Mouse (Mus musculus): ENCODE results near the gene Lrfn4. TPM values are rescaled to one million over a fixed set of nuclear protein-coding genes. Genes with fewer than 3 reads are reported as not detected.

The Lrfn4 gene
- total and polyA plus RNA-seq, 3 experiments = 0.49 to 0.54 TPM; not detected in 1

GRCm38 (mm10) chr19:4567665-4568064, 47.8 kb downstream of the Lrfn4 start:
- Histone ChIP-seq H3K4me1 (ENCODE audit: insufficient read depth, low read depth, low read length) (no peaks in the 10 kb centered on the region), H3K36me3 (replicated peaks) (no peaks in the 10 kb centered on the region), H3K4me3 (ENCODE audit: low read depth, low read length) (no peak overlapping the region), H3K27me3 (ENCODE audit: insufficient read depth, low read length) (peaks cover 7% of the 10 kb centered on the region), H3K9me3 (replicated peaks) (no peaks in the 10 kb centered on the region)
- TF ChIP-seq GATA1 (IDR thresholded peaks at IDR 0.05; ENCODE audit: borderline replicate concordance, low read length) (no peak), POLR2AphosphoS5 (IDR thresholded peaks at IDR 0.05; ENCODE audit: insufficient replicate concordance, low read depth, low read length) (no peak), CTCF (IDR thresholded peaks at IDR 0.05; ENCODE audit: low read depth, low read length) (no peak), TAL1 (conservative IDR thresholded peaks at IDR 0.05; ENCODE audit: low read depth, low read length) (no peak), GATA2 (IDR thresholded peaks at IDR 0.05; ENCODE audit: borderline replicate concordance, low read depth, low read length) (no peak)
- DNase-seq (ENCODE audit: low spot score) (no peak), ATAC-seq (ENCODE audit: extremely low read depth, insufficient number of reproducible peaks, low FRiP score, poor library complexity, severe bottlenecking) (no peak)

DNA sequence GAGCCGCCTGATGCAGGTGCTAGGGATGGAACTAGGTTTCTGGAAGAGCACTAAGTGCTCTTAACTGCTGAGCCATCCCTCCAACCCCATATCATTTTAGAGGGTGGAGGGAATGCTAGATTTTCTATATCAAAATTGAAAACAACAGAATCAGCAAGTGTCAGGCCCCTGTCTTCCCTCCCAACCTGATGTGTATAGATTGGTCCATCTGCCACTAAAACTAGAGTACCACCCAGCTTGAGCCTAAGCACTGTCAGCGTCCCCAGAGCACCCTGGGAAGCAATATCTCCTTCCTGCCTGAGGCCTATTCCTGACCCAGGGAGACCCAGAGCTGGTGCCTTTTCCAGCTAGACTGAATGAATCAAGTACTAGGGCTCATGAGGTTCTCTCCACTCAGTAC, 48.6 kb downstream of the Lrfn4 start:
- Histone ChIP-seq H3K9me3 (replicated peaks) (no peaks in the 10 kb centered on the region), H3K36me3 (replicated peaks) (no peaks in the 10 kb centered on the region), H3K4me3 (ENCODE audit: low read depth, low read length) (no peak overlapping the region), H3K4me1 (ENCODE audit: insufficient read depth, low read depth, low read length) (no peaks in the 10 kb centered on the region), H3K27me3 (ENCODE audit: insufficient read depth, low read length) (peaks cover 7% of the 10 kb centered on the region)
- ATAC-seq (ENCODE audit: extremely low read depth, insufficient number of reproducible peaks, low FRiP score, poor library complexity, severe bottlenecking) (no peak), DNase-seq (ENCODE audit: low spot score) (no peak)
- TF ChIP-seq GATA2 (IDR thresholded peaks at IDR 0.05; ENCODE audit: borderline replicate concordance, low read depth, low read length) (no peak), POLR2AphosphoS5 (IDR thresholded peaks at IDR 0.05; ENCODE audit: insufficient replicate concordance, low read depth, low read length) (no peak), TAL1 (conservative IDR thresholded peaks at IDR 0.05; ENCODE audit: low read depth, low read length) (no peak), GATA1 (IDR thresholded peaks at IDR 0.05; ENCODE audit: borderline replicate concordance, low read length) (no peak), CTCF (IDR thresholded peaks at IDR 0.05; ENCODE audit: low read depth, low read length) (no peak)

DNA sequence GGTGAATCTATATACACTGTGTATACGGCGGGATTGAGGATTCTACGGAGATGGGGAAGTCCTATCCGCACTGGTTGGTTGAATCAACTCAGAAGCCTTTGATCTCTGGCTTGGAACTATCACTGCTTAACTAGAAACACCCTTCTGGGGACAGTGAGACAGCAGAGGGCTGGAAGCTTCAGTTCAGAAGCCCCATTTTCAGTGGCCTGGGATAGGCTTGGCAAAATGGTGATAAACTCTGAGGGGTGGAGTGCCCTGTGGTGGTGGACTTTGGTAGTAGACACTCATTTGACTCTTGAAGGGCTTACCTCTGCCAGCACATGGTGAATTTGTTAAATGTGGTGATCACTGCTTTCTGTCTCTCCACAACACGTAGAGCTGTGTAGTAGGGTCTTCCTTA, 49.8 kb downstream of the Lrfn4 start:
- no peak for DNase-seq (ENCODE audit: low spot score)
- H3K4me1 ChIP-seq (ENCODE audit: insufficient read depth, low read depth, low read length) = no peaks in the 10 kb centered on the region
- no peak for ATAC-seq (ENCODE audit: extremely low read depth, insufficient number of reproducible peaks, low FRiP score, poor library complexity, severe bottlenecking)
- H3K27me3 ChIP-seq (ENCODE audit: insufficient read depth, low read length) = peaks cover 7% of the 10 kb centered on the region
- TF ChIP-seq GATA1 (IDR thresholded peaks at IDR 0.05; ENCODE audit: borderline replicate concordance, low read length) = no peak
- TF ChIP-seq CTCF (IDR thresholded peaks at IDR 0.05; ENCODE audit: low read depth, low read length) = no peak
- no peak overlapping the region for H3K4me3 ChIP-seq (ENCODE audit: low read depth, low read length)
- H3K9me3 ChIP-seq (replicated peaks) = no peaks in the 10 kb centered on the region
- H3K36me3 ChIP-seq (replicated peaks) = no peaks in the 10 kb centered on the region

Other genes starting within 250 kb of the Lrfn4 start
- 98.7 and 106 TPM in 2 replicates for gene Kdm2a, start 217.4 kb downstream of the Lrfn4 start, total RNA-seq (2014; fragmentation: Nextera tagmentation)
- gene Kdm2a, start 217.4 kb downstream of the Lrfn4 start, total RNA-seq (2017) = 70.2 and 73.9 TPM in 2 replicates
- 46.1 and 48.4 TPM in 2 replicates for gene Kdm2a, start 217.4 kb downstream of the Lrfn4 start, polyA plus RNA-seq (2012)
- 2.0 and 2.6 TPM in 2 replicates for gene Rhod, start 176.2 kb downstream of the Lrfn4 start, total RNA-seq (2014; fragmentation: Nextera tagmentation)
- gene Rhod, start 176.2 kb downstream of the Lrfn4 start, total RNA-seq (2017) = 6.0 and 7.8 TPM in 2 replicates
- gene Rhod, start 176.2 kb downstream of the Lrfn4 start, polyA plus RNA-seq (2012) = 1.1 and 1.6 TPM in 2 replicates
- gene Syt12, start 138.2 kb downstream of the Lrfn4 start, total RNA-seq (2014; fragmentation: Nextera tagmentation) = not detected in 2 replicates
- 0.11 and 0.23 TPM in 2 replicates for gene Syt12, start 138.2 kb downstream of the Lrfn4 start, total RNA-seq (2017)
- gene Syt12, start 138.2 kb downstream of the Lrfn4 start, polyA plus RNA-seq (2012) = not detected in 2 replicates
- gene 2010003K11Rik, start 117.1 kb downstream of the Lrfn4 start, total RNA-seq (2014; fragmentation: Nextera tagmentation) = not detected in 2 replicates
- 0.11 TPM in 1 of 2 replicates, not detected in the other for gene 2010003K11Rik, start 117.1 kb downstream of the Lrfn4 start, total RNA-seq (2017)
- gene 2010003K11Rik, start 117.1 kb downstream of the Lrfn4 start, polyA plus RNA-seq (2012) = not detected in 2 replicates
- gene Pcx, start 105.2 kb downstream of the Lrfn4 start, total RNA-seq (2014; fragmentation: Nextera tagmentation) = 2.4 and 26.3 TPM in 2 replicates
- gene Pcx, start 105.2 kb downstream of the Lrfn4 start, total RNA-seq (2017) = 2.2 and 2.5 TPM in 2 replicates
- gene Pcx, start 105.2 kb downstream of the Lrfn4 start, polyA plus RNA-seq (2012) = 11.7 and 12.9 TPM in 2 replicates
- gene Rce1, start 10.0 kb upstream of the Lrfn4 start, total RNA-seq (2014; fragmentation: Nextera tagmentation) = 16.3 and 21.9 TPM in 2 replicates
- 16.0 and 19.7 TPM in 2 replicates for gene Rce1, start 10.0 kb upstream of the Lrfn4 start, total RNA-seq (2017)
- 16.1 and 33.9 TPM in 2 replicates for gene Rce1, start 10.0 kb upstream of the Lrfn4 start, polyA plus RNA-seq (2012)
- gene Gm960, start 83.0 kb upstream of the Lrfn4 start, total RNA-seq (2014; fragmentation: Nextera tagmentation) = not detected in 2 replicates
- 0.46 and 0.93 TPM in 2 replicates for gene Gm960, start 83.0 kb upstream of the Lrfn4 start, total RNA-seq (2017)
- 0.37 TPM in 1 of 2 replicates, not detected in the other for gene Gm960, start 83.0 kb upstream of the Lrfn4 start, polyA plus RNA-seq (2012)
- gene Sptbn2, start 95.5 kb upstream of the Lrfn4 start, total RNA-seq (2014; fragmentation: Nextera tagmentation) = 0.30 and 2.9 TPM in 2 replicates
- 0.12 and 0.16 TPM in 2 replicates for gene Sptbn2, start 95.5 kb upstream of the Lrfn4 start, total RNA-seq (2017)
- 0.17 and 0.21 TPM in 2 replicates for gene Sptbn2, start 95.5 kb upstream of the Lrfn4 start, polyA plus RNA-seq (2012)
- 8.3 and 9.8 TPM in 2 replicates for gene Rbm4b, start 140.8 kb upstream of the Lrfn4 start, total RNA-seq (2014; fragmentation: Nextera tagmentation)
- 16.1 and 20.7 TPM in 2 replicates for gene Rbm4b, start 140.8 kb upstream of the Lrfn4 start, total RNA-seq (2017)
- gene Rbm4b, start 140.8 kb upstream of the Lrfn4 start, polyA plus RNA-seq (2012) = 5.1 and 5.3 TPM in 2 replicates
- 50.8 and 72.4 TPM in 2 replicates for gene Rbm4, start 178.2 kb upstream of the Lrfn4 start, total RNA-seq (2014; fragmentation: Nextera tagmentation)
- 80.4 and 99.5 TPM in 2 replicates for gene Rbm4, start 178.2 kb upstream of the Lrfn4 start, total RNA-seq (2017)
- gene Rbm4, start 178.2 kb upstream of the Lrfn4 start, polyA plus RNA-seq (2012) = 3.6 and 19.9 TPM in 2 replicates
- 10.6 and 11.2 TPM in 2 replicates for gene Gm21992, start 195.9 kb upstream of the Lrfn4 start, total RNA-seq (2014; fragmentation: Nextera tagmentation)
- gene Gm21992, start 195.9 kb upstream of the Lrfn4 start, total RNA-seq (2017) = 32.1 and 40.1 TPM in 2 replicates
- gene Gm21992, start 195.9 kb upstream of the Lrfn4 start, polyA plus RNA-seq (2012) = 1.7 and 9.0 TPM in 2 replicates
- gene Rbm14, start 196.0 kb upstream of the Lrfn4 start, total RNA-seq (2014; fragmentation: Nextera tagmentation) = 70.3 and 82.1 TPM in 2 replicates
- gene Rbm14, start 196.0 kb upstream of the Lrfn4 start, total RNA-seq (2017) = 28.2 and 29.5 TPM in 2 replicates
- gene Rbm14, start 196.0 kb upstream of the Lrfn4 start, polyA plus RNA-seq (2012) = 38.6 and 55.3 TPM in 2 replicates
- 17.3 and 20.6 TPM in 2 replicates for gene Ccs, start 223.7 kb upstream of the Lrfn4 start, total RNA-seq (2014; fragmentation: Nextera tagmentation)
- gene Ccs, start 223.7 kb upstream of the Lrfn4 start, total RNA-seq (2017) = 30.1 and 31.2 TPM in 2 replicates
- gene Ccs, start 223.7 kb upstream of the Lrfn4 start, polyA plus RNA-seq (2012) = 61.4 and 69.4 TPM in 2 replicates
- not detected in 2 replicates for gene Ccdc87, start 223.7 kb upstream of the Lrfn4 start, total RNA-seq (2014; fragmentation: Nextera tagmentation)
- gene Ccdc87, start 223.7 kb upstream of the Lrfn4 start, total RNA-seq (2017) = 0.05 and 0.06 TPM in 2 replicates
- 0.03 TPM in 1 of 2 replicates, not detected in the other for gene Ccdc87, start 223.7 kb upstream of the Lrfn4 start, polyA plus RNA-seq (2012)
- gene Ctsf, start 239.5 kb upstream of the Lrfn4 start, total RNA-seq (2014; fragmentation: Nextera tagmentation) = not detected in 2 replicates
- 0.38 and 0.41 TPM in 2 replicates for gene Ctsf, start 239.5 kb upstream of the Lrfn4 start, total RNA-seq (2017)
- 0.05 TPM in 1 of 2 replicates, not detected in the other for gene Ctsf, start 239.5 kb upstream of the Lrfn4 start, polyA plus RNA-seq (2012)

All from G1E (cell line).